Mouse (Mus musculus) limb, embryonic 14.5 days (tissue): ENCODE measurements around the gene Atf7. TPM values are rescaled to one million over a fixed set of nuclear protein-coding genes. Genes with fewer than 3 reads are reported as not detected.

Experiments
- ATAC-seq: fragments of 200-750 bp; cut with Nextera tagmentation; 2 replicates; pipeline ENCODE4 v1.8.0; 2017; ENCODE audit warnings: low read depth, moderate number of reproducible peaks, moderate TSS enrichment; ENCODE audit not compliant: low FRiP score
- DNase-seq: peaks from one replicate; pipeline ENCODE4 v3.0.0-alpha.2; 2015; ENCODE audit warnings: low spot score
- H3K27ac ChIP-seq: fragments of 300-500 bp; sonication (generic); replicated peaks from 2 replicates; pipeline ENCODE4 v1.5.1; 2014; ENCODE audit warnings: low read depth, mild to moderate bottlenecking, low read length, moderate library complexity, mixed read lengths
- H3K27me3 ChIP-seq: fragments of 300-500 bp; sonication (generic); 2 replicates; pipeline ENCODE4 v1.6.1; 2014; ENCODE audit warnings: low read length, mixed read lengths; ENCODE audit not compliant: control insufficient read depth, insufficient read depth
- H3K36me3 ChIP-seq: fragments of 300-500 bp; sonication (generic); 2 replicates; pipeline ENCODE4 v1.6.1; 2014; ENCODE audit warnings: mild to moderate bottlenecking, low read length, moderate library complexity, mixed read lengths; ENCODE audit not compliant: control insufficient read depth, insufficient read depth
- H3K4me1 ChIP-seq: fragments of 300-500 bp; sonication (generic); 2 replicates; pipeline ENCODE4 v1.6.1; 2014; ENCODE audit warnings: antibody characterized with exemption, low read length, mixed read lengths; ENCODE audit not compliant: control insufficient read depth, insufficient read depth
- H3K4me2 ChIP-seq: fragments of 300-500 bp; sonication (generic); replicated peaks from 2 replicates; pipeline ENCODE4 v1.6.1; 2014; ENCODE audit warnings: low read depth, mild to moderate bottlenecking, low read length, moderate library complexity; ENCODE audit not compliant: severe bottlenecking
- H3K4me3 ChIP-seq: fragments of 300-500 bp; sonication (generic); replicated peaks from 2 replicates; pipeline ENCODE4 v1.5.1; 2014; ENCODE audit warnings: low read length
- H3K9ac ChIP-seq: fragments of 300-500 bp; sonication (generic); 2 replicates; pipeline ENCODE4 v1.6.1; 2014; ENCODE audit warnings: mild to moderate bottlenecking, low read depth, low read length, moderate library complexity; ENCODE audit not compliant: severe bottlenecking
- H3K9me3 ChIP-seq: fragments of 300-500 bp; sonication (generic); 2 replicates; pipeline ENCODE4 v1.6.1; 2016; ENCODE audit warnings: low read length; ENCODE audit not compliant: control insufficient read depth
- POLR2A ChIP-seq: fragments of 200-500 bp; IDR thresholded peaks from 2 replicates; pipeline ENCODE4 v1.8.0; 2012; ENCODE audit warnings: inconsistent platforms, mild to moderate bottlenecking, moderate library complexity, borderline replicate concordance; ENCODE audit not compliant: insufficient read depth, insufficient read length; ENCODE audit errors: extremely low read depth
- WGBS: fragments of 180-500 bp; shearing (Covaris S2); extraction: QIAGEN DNeasy Blood & Tissue Kit; methylation state at CpG from one replicate; pipeline ENCODE4 v1.1.7; 2014; 5-methylcytosine and 5-hydroxymethylcytosine counted together
- polyA plus RNA-seq, 2 experiments: library from polyadenylated mRNA; depleted of rRNA in 1 of 2; stranded (reverse) in 1 of 2; unstranded in 1 of 2; fragments of >200 nt; fragmentation: Nextera tagmentation in 1 of 2; extraction: Ambion mirVana in 1 of 2; gene quantifications; 2 replicates each; pipeline versions ENCODE4 v1.2.1 to v1.2.3; 2012 to 2014

The Atf7 gene
- polyA plus RNA-seq, 2 experiments, result 50.7 to 110 TPM

DNA sequence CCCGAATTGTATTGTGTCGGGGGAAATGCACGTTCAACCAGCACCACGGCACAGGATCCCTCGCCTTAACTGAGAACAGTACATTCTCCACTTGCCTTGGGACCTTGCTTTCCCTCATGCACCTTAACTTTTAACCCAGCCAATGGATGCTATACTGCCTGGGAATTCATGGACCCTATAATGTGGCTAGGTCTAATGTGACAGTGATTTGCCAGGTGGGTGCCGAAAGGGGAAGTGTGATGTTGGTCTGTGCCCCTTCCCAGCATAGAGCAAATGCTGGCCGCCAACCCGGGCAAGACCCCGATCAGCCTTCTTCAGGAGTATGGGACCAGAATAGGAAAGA lies 106.4 kb downstream of the Atf7 start:
- Histone ChIP-seq H3K4me1 (peaks cover 20% of the 10 kb centered on the region), H3K4me2 (peak overlapping the region; percentile 85), H3K9me3 (no peaks in the 10 kb centered on the region), H3K9ac (peak overlapping the region; percentile 69), H3K4me3 (peak overlapping the region; percentile 69), H3K36me3 (peaks cover 21% of the 10 kb centered on the region), H3K27me3 (no peaks in the 10 kb centered on the region), H3K27ac (peak overlapping the region; percentile 99)
- no peak for TF ChIP-seq POLR2A
- ATAC-seq (no peak), DNase-seq (no peak)
- WGBS, result 17% methylated on average over 9 of the region's 9 CpGs

DNA sequence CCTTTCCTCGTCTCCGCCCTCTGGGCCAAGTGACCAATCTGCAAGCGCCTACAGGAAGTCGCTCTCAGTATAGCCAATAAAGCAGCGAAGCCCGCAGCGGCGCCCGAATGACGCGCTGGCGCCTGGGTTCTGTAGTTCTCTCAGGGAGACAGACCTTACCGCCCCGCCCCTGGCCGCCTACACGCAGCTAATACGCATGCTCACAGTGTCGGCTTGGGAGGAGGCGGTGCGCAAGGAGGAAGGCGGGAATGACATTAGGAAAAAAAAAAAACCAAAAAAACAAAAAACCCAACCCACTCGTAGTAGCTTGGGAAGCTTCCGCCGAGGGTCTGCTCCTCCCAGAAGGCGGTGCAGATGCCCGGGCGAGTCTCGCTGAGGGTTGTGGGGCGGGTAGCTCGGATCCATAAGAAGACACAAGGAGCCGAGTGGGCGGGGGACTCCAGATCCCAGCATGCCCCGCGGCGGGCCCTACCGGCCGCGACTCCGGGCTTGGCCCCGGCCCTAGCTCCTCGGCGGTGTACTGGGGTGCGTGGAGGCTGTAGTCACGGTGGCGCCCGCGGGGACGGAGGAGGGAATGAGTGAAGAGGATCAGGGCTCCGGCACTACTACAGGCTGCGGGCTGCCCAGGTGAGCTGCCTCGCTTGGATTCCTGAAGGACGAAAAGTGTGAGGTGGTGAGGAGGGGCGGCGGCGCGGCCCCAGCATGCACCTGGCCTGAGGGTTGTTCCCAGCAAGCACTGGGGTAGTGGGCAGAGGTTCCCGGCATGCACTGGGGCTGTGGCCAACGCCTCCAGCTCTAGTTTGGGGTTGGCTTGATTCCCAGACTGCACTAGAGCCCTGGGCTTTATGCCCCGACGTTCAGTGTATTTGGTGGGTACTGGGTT lies 107.0 kb downstream of the Atf7 start, which contains the start of gene Tarbp2:
Gene Tarbp2 (plus strand): TSS at position 217 of the 883 bp plus-strand sequence.
- Histone ChIP-seq H3K36me3 (peaks cover 17% of the 10 kb centered on the region), H3K27ac (peak within 1 kb of the TSS; percentile 99), H3K4me1 (peaks cover 20% of the 10 kb centered on the region), H3K27me3 (no peaks in the 10 kb centered on the region), H3K4me2 (peak within 1 kb of the TSS; percentile 85), H3K9me3 (no peaks in the 10 kb centered on the region), H3K9ac (peak within 1 kb of the TSS; percentile 69), H3K4me3 (peak within 1 kb of the TSS; percentile 69)
- ATAC-seq (peak; percentile 91), DNase-seq (peak; percentile 100)
- TF ChIP-seq POLR2A, result peak; percentile 69; the same call in 1 of the 2 replicates
- WGBS, result under 1% methylated on average over 59 of the region's 60 CpGs

DNA sequence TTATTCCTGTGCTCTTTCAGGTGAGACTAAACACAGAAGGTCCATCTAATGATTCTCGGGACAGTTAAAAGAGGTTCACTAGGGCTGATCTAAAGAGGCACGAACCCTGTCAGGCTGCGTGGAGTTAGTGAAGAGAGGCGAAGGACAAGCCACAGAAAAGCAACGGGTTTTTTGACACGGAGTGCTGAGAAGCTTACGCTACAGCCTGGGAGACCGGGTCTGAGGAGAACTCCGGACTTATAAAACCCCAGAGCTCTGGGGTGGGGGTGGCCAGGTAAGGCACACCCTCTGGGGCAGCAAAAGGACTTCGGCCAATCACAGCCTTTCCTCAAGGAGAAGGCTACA lies 107.7 kb downstream of the Atf7 start:
- Histone ChIP-seq H3K27ac (peak overlapping the region; percentile 61; the same call in 1 of the 2 replicates), H3K4me3 (peak overlapping the region; percentile 69), H3K27me3 (no peaks in the 10 kb centered on the region), H3K9me3 (no peaks in the 10 kb centered on the region), H3K4me2 (peak overlapping the region; percentile 85), H3K36me3 (peaks cover 15% of the 10 kb centered on the region), H3K4me1 (peaks cover 20% of the 10 kb centered on the region), H3K9ac (peak overlapping the region; percentile 40; the same call in 1 of the 2 replicates)
- ATAC-seq, result no peak
- DNase-seq, result no peak
- TF ChIP-seq POLR2A, result peak; percentile 36; the same call in 1 of the 2 replicates
- 0% methylated on average over 10 of the region's 10 CpGs for WGBS

DNA sequence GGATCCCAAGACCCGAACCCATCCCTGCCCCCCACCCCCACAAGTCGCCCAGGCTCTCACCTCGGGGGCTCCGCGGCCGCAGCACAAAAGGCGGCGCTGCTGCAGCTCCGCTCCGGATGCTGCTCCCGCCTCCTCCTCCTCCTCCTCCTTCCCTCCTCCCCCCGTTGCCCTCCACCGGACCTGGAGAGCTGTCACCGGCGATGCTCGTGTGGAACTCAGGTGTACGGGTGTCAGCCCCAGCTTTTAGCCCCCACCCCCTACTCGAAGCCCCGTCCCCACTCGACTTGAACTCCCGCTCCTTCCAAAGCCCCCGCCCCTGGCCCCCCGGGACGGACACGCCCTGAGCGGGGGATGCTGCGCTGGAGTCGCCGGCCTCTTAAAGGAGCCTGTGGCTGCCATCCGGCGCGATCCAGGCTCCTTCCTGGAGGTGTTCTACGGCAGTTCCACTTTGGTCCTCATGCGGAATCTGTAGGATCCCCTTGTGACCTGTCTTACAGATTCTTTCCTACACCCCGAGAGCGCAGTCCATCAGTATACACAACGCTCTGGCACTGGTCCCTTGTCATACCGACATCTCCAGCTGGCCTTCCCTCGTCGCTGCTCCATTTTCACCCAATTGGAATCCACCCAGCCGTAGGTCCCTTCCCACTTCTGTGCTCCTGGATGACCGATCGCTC lies 108.4 kb downstream of the Atf7 start, which contains the start of gene Map3k12:
Gene Map3k12 (minus strand): TSS at position 337 of the 677 bp plus-strand sequence.
- no peak for ATAC-seq
- Histone ChIP-seq H3K4me3 (peak within 1 kb of the TSS; percentile 69), H3K27me3 (no peaks in the 10 kb centered on the region), H3K9me3 (no peaks in the 10 kb centered on the region), H3K4me1 (peaks cover 23% of the 10 kb centered on the region), H3K9ac (peak within 1 kb of the TSS; percentile 67), H3K36me3 (peaks cover 8% of the 10 kb centered on the region), H3K27ac (peak within 1 kb of the TSS; percentile 75), H3K4me2 (peak within 1 kb of the TSS; percentile 85)
- peak; percentile 47 for DNase-seq
- 5% methylated on average over 42 of the region's 43 CpGs for WGBS
- 0 out of 2 replicates have a peak, but pooled peaks have one; percentile 14 for TF ChIP-seq POLR2A

DNA sequence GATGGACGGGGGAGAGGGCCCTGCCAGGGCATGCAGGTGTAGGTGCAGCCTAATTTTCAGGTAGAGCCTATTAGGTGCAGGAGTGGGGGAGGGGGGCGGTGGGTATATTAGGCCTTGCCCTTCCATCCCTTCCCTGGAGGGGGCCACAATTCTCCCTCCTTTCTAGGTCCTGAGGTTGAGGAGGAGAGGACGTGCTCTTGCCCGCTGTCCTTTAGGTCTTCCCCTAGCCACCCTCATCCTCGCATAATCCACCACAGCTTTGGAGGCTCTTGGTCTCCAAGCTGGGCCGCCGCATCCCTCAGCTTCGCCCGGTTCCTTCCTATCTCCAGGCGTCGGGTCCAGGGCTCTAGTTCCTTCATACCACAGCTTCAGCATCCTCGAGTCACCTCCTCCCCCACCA lies 109.0 kb downstream of the Atf7 start:
- no peak for TF ChIP-seq POLR2A
- Histone ChIP-seq H3K4me3 (peak overlapping the region; percentile 69), H3K9ac (peak overlapping the region; percentile 67), H3K27ac (peak overlapping the region; percentile 75), H3K4me2 (peak overlapping the region; percentile 85), H3K27me3 (no peaks in the 10 kb centered on the region), H3K9me3 (no peaks in the 10 kb centered on the region), H3K4me1 (peaks cover 29% of the 10 kb centered on the region), H3K36me3 (peaks cover 3% of the 10 kb centered on the region)
- DNase-seq, result no peak
- ATAC-seq, result no peak
- WGBS, result under 1% methylated on average over 12 of the region's 12 CpGs
